Mouse (Mus musculus) embryo, embryonic 11 days (tissue): ENCODE results near the gene Pgap1.
A peak's percentile ranks its signal among the peaks of the same experiment; 100 is the strongest.

Experiments
- DNase-seq: peaks from one replicate; pipeline ENCODE4 v3.0.0-alpha.2; 2015

Gene Pgap1

DNA sequence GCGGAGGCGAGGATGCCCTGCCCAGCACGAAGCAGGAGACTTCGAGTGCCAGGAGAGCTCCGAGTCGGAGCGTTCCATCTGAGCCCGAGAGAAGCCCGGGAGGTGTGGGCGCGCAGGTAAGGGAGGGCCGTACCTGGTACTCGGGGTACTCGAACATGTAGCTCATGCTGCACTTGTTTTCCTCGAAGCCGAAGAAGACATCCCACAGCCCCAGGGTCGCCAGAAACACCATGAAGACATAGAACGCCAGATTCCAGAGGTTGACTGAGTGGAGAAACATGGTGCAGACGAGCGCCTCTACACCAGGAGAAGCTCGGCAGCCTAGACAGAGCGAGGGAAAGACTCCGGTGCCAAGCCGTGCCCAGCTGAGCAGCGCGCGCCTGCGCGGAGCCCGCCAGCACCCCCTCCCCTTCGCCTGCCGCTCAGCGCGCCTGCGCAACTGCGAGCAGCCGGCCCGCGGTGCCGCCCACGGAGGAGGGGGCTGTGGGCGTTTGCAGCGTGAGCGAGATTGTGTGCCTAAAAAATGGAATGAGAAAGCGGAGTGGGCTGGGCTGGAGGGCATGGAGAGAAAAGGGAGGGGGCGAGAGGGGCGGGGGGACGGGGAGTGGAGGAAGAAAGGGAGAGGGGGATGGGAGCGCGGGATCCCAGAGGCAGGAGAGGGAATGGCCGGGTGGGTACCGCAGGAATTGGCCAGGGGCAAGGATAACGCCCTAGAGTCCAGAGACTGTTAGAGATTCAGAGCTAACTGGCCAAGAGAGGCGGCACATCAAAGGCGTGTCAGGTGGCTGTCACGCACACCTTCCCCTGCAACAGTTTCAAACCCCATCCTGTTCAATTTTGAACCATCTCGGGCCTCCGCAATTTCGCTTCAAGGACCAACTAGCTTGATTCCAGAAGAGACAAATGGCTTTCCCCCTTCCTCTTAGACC, at the start of gene Pgap1:
TSS of gene Pgap1 (minus strand) at position 384 of the 929 bp plus-strand sequence.
- DNase-seq = peak; percentile 95

DNA sequence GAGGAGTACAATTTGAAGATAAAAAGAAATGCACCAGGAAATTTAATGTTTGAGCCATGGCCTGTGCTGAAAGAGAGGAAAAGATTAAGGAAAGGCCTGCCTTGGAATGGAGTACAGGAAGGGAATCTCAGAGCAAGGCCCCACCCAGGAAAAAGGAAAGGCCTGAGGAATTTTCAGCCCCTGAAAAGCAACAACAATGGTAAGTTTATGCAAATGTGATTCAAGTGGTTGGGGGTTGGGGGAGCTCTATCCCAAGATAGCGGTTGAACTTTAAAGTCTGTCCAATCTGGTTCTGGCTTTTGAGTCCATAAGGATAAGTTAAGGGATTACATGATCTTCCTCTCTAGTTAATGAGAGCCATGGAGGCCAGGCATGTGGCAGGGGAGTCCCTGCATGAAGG, 49.5 kb upstream of the Pgap1 start:
- no peak for DNase-seq

DNA sequence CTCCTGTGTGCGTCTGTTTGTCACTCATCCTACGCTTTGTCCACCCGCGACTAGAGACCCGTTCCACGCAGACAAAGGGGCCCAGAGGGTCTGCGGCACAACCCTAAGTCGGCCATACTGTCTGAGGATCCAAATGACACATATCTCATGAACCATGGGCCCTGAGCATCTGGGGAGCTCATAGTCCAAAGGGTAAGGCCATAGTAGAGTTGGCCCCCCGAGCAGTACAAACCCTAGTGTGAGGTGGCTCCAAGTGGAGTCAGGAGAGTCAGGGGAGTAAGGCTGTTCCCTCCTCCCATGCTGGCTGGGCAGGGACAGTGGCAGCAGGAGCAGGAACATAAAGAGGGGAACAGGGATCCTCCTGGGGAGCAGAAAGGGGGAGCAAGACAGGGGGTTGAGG, 44.2 kb upstream of the Pgap1 start:
- no peak for DNase-seq

DNA sequence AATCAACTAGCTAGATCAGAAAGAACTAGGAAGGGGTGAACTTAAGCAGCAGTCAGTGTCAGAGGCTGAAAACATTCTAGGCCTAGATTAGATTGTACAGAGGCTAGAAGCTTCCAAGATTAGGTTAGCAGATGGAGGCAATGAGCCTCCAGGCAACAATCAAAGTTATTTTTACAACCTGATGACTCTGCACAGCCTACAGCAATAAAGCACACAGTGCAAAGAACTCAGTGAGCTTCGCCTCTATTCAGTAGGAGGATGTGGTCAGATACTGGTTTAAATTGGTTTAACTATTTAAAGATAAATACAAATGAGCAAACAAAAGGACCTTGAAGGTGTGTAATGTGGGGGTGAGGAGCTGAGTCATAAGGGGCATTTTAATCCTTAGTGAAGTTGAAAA, 42.8 kb upstream of the Pgap1 start:
- DNase-seq = no peak

DNA sequence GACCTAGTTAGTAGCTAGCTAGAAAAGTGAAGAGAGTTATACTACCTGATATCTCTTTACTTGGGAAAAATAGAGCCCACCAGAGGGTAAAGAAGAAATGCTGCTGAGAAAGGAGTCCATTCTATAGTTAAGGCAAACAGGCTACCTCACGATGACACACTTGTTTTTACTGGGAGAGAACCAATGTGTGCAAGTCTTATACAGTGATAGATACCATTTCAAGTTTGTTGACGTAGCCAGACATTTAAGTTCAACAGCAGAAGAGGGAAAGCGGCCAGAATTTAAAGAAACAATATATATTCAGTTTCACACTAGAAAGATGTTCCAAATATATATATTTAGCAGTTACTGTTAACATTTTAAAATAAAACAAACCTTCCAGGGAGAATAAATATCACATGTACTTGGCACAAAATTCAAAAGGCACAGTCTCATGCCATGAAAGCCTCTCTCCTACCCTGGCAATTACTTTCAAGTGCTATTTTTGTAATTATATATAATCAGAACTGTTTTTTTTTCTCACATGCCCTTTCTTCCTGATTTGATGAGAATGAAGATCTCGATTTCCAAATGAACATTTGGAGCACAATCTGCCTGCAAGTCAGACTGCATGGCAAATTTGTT, 40.2 kb upstream of the Pgap1 start:
- DNase-seq = no peak

DNA sequence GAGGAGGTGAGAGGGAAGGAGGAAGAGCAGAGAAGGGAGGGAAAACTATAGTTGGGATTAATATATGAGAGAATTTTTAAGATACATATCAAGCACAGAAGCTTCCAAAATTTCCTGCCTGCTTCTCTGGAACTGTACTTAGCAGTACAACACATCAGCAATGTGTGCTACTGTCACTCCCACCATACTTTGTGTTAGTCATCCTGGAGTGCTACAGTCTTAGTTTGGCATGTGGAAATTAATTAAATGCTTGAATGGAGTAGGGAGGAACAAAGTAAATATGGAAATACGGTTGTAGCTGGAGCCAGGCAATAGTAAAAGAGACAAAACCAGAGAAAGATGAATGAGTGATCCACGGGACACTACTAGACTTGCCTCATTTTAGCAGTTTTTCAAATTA, 38.7 kb upstream of the Pgap1 start:
- no peak for DNase-seq

DNA sequence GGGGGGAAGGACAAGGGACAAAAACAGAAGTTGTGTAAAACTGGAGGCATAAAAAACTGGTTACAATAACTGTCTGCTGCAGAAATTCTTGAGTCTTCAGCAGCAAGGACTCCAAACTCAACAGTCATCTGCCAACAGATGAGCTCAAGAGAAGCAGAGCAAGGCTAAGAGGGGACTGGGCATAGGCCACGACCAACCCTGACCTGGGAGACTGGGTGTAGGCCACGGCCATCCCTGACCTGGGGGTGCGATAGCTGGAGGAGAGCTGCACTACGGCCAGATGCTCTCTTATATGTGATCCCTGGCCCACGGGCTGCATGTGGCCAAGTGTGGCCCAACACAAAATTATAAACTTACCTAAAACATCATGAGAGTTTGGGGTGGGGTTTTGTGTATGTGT, 29.6 kb upstream of the Pgap1 start:
- DNase-seq = no peak

DNA sequence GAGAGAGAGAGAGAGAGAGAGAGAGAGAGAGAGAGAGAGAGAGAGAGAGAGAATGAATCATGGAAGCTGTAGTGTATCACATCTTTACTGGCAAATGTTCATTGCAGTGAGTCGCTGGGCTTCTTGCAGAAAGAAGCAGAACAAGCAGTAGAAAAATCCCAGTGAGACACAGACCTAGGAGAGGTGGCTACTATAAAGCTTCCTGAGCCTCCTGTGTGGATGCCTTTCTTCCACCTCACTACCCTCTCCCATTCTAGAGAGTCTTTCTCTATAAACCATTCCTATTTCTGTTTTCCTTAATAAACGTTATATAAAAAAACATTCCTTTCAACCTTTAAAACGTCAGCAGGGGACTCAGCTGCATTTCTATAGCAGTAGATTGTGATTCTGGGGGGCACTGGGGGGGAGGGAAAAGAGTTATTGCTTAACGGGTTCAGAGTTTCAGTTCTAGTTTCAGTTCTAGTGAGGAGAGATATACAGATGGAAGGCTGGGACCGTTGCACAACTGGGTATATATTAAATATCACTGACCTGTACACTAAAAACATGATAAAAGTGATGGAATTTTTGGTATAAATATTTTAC, 28.6 kb upstream of the Pgap1 start:
- DNase-seq = no peak

DNA sequence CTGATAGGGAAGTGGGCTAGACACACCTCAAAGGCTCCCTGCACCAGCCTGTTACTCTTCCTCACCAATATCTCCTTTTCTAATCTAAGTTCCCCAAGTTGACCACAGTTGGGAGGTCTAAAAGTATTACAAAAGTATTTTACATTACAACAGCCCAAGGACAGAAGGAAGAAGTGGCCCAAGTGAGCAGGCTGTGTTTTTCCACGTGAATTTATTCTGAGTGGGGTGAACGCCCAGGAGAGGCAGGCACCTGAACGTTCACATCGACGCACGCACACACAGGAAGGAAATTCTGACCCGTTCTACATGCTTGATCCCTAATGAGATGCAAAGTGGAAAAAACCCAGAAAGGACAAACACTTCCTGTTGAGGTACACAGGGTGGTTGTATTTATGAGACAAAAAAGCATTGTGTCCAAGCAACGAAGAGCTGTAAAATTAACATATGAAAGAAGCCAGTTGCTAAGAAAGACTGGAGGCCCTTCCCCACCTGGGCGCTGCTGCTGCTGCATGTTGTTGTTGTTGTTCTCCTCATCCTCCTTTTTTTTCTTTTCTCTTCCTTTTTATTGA, 27.9 kb upstream of the Pgap1 start:
- peak; percentile 8 for DNase-seq

DNA sequence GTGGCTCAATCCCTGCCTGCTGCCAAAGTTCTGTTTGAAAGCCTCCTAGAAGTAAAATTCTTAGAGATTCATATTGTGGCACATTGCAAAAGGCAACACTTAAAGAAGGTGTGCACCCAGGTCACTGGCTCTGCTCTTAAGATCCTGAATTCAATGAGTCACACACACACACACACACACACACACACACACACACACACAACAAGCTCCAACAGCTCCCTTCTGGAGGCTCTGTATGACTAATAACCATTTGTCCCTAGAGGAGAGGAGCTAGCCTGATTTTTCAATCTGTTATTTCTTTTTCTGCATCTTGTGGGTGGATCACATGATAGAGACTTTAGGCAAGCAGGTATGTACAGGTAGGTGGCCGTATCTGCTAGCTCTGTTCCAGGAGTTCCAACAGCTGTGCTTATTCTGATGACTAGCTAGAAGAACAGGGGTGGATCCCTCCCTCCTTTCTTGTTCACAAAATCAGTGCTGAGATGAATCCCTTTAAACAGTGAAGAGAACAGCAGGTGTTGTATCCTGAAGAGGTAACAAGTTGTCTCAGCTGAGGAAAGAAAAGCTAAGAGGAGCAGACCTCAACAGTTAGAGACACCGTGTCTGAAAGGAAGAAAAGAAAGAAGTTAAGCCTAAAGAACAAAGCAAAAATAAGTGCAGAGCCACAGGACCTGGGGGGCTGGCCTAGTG, 27.2 kb upstream of the Pgap1 start:
- no peak for DNase-seq

DNA sequence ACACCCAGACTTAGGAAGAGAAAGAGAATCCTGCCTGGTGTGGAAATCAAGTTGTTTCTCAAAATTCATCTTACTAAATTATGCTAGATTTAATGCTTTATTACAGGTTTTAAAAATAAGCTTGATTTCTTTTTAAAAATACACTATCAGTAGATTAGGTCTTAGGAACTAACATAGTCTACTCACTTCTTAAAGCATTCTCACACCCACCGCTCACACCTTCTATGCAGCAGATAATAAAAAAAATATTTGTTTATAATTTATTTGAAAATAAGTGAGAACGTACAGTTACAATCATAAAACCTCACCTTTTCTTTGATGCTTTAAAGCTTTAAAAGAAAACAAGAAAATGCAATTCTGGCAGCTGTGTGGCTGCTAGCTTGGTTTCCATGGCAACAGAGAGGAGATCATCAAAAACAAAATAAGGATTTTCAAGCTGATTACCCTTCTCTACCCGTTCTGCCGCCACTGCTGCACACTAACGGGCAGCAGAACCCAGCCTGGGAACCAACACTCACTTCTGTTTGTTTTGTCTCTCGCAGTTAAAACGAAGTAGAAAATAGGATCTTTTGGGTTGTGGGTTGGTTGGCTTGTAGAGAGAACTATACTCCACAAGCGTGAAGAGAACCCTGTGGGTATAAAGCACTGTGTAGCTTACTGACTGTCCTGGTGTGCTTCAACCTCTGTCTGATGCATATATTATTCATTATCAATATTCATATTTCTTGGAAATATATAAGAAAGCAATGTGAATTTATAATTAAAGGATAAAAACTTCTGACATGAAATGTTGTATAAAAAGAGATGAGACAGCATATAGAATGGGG, 21.1 kb upstream of the Pgap1 start:
- peak; percentile 50 for DNase-seq

DNA sequence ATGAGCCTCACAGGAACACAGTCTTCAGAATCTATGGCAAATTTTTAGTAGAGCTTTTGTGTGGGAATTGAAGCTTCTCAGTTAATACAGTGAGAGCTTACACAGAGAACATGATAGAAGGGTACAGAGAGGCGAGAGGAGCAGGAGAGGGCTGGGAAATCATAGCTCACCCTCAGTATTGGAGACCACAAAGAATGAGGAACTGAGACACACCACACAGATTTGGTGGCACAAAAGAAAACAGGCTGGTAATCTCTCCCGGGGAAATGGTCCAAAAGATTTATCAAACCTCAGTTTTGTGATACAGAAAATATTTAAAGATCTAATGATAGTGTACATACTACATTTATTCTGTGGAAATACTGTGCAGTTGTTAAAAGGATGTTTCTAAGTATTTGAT, 11.6 kb upstream of the Pgap1 start:
- no peak for DNase-seq

DNA sequence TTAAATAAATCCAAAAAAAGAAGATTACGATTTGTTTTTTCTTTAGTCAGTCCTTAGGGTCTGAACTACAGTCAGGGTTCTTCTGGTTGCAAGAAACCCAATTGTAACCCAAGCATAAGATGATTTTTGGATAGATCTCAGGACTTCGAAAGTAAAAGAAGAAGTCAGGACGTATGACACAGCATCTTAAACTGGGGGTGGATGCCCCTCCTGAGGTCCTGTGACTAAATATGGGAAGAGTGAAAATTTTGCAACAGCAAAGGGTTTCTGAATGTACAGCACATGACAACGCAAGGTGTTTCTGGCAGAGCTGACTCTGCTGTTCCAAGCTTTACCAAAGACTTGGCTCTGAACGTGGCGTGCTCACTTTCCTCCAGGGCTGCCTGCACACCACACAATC, 6.4 kb upstream of the Pgap1 start:
- no peak for DNase-seq

DNA sequence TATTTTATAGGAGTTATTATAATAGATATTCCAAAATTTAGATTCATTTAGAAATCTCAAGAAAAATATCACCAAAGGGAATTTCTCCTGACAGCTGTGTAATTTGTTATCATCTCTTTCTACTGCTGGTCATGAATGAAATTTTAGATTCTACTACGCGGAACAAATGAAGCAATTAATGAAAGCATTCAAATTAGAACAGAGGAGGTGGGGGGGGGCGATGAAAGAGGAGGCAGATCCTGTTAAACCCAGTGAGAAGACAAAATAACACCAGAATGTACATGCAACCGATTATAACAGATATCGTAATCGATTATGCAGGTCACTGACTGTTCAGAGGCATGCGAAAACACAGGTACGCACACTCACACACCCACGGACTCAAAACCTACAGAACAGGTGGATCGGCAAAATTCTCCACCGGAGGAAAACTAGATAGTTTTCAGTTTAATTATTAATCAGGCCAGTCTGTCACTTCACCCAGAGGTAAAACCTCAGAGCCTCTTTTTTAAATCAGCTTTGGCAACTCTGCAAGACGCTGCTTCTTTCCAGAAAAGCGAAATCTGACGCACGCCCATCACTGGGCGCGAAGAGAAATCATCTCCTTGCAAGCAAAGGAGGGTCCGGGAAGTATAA, 780 bp downstream of the Pgap1 start:
- DNase-seq = no peak

DNA sequence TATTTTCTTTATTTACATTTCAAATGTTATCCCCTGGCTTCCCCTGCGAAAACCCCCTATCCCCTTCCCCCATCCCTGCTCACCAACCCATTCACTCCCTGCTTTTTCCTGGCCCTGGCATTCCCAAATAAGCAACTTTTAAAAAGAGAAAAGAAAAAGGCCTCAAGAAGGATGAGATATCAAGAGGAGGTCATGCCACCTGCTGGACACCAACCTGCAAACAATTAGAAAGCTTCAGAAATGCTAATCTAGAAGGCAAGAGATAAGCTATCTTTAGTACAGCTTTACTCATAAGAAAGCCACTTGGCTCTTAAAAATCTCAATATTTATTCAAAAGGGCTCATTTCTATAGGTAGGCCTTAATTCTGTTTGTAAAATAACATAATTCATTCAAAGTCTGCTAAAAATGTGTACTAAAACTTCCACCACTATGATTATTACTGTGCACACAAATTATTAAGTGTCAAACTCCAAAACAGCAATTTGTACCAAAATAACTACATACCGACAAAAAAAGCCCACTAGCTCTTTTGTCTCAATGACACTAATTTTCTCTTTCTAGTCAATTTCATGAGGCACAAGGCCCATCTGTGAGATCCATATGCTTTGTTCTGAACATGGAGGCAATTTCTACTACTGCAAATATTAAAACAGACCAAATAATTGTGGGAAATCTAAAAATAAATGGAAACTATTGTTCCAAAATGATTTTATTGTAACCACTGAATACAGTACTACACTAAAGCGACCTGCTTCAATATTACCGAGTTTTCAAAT, 1.9 kb downstream of the Pgap1 start:
- no peak for DNase-seq

DNA sequence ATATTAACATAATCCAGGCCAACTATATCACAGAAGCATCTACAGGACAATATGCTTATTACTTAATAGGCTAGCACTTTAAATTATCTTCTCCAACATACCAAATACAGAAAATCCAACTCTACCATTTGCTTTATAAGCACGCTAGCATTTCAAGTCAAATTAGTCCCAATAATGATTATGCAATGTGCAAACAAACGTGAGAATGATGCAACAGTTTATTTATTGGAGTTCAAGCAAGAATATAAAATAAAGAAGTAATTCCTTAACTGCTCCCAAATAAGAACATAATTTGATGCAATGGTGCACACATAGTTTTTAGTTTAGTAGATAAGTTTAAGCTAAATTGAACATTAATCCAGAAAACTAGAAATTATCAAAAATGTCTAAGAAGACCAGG, 4.9 kb downstream of the Pgap1 start:
- no peak for DNase-seq

DNA sequence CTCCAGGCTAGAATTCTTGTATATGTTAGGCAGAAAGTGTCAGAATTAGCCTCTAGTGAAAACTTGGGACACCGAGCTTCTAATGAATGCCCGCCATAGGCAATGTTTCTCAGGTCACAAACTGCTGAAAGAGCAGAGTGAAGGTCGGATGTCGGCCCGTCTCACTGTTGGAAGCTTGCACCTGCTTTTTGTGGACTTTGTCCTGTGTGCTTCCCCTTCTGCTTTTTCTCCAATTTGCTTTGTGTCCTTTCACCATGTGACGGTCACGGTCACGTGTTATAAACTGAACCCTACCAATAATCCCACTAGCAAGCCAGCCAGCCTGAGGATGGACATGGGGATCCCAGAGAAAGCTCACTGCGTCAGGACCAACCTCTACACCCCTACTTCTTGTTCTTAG, 12.3 kb downstream of the Pgap1 start:
- no peak for DNase-seq

DNA sequence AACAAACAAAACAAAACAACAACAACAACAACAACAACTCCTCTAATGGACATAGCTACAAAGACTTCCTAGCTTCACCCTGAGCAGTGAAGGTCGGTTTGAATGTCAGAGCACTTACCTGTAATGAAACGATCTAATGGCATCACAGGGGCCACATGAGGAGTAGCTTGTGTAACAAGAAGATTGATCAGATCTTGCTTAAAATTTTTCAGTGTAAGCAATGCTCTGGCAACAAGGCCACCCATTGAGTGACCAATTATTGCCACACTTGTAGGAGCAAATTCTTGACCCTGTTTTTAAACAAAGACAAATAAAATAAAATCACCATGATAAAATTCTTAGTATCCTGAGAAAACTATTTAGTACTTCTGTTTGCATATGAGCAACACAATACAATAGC, 14.6 kb downstream of the Pgap1 start:
- no peak for DNase-seq

DNA sequence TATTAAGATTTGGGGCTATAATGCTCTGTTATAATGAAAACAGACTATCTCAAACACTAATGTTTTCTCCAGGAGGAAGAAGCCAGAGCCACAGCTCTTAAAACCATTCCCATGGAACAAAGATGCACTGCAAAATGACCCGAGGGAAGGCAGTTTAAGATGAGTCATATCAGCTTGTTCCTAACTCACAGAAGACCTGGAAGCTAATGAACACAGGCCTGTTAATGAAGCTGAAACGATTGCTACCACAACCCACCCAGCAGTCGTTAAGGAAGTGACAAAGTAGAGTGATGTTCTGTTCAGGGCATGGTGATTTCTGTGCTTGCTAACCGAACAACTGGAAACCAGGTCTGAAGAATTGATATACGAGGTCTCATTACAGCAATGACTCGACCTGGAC, 26.3 kb downstream of the Pgap1 start:
- no peak for DNase-seq

DNA sequence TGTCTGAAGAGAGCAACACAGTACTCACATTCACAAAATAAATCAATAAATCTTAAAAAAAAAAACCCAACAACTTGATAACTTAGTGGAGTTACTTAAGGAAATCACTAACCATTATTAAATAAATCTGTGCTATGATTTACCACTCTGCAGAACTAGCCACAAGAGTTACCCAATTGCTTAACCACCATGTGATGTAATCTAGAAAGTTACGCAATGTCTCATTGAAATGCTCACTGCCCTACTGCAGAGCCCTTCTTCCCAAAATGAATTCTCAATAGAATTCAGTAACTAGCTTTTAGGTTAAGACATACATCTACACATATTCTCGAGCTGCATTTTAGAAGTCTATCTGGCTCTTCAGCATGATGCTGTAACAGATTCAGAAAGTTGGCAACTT, 33.8 kb downstream of the Pgap1 start:
- no peak for DNase-seq

DNA sequence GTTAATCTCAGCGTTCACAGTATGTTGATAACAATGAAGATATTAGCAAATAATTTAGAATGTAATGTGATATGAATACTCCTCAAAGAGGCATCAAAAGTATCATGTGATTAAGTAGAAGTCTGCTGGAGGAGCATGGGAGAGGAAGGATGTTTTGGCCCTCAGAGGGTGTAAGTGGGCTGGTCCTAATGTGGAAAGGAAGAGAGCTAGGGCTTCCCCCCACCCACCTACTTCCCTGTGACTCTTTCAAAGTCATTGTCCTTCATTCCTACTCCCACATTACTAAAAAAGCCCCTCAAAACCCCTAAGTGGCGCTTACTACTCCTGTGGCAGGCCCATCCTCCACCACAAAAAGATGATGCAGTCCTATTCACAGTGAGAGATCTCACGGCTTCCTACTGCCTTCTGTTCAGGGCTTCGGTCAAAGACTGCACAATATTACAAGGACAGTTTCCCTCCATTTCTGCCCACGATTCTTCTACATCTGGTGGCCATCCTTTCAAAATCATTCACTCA, 37.4 kb downstream of the Pgap1 start:
- no peak for DNase-seq
